Mouse (Mus musculus) heart, postnatal 0 days (tissue): ENCODE results near the gene Dlec1.

Source experiments
- CTCF ChIP-seq: IDR thresholded peaks from 2 replicates; pipeline ENCODE4 v1.5.1; 2016; ENCODE audit warnings: antibody characterized with exemption, control low read depth, low read depth
- EP300 ChIP-seq: IDR thresholded peaks from 2 replicates; pipeline ENCODE4 v1.6.1; 2016; ENCODE audit warnings: antibody characterized with exemption, low read depth

- TF ChIP-seq CTCF (no peak), EP300 (no peak)
These were observed 53.5 kb downstream of the Dlec1 start for GRCm38 (mm10) chr9:119155826-119156225.
